Mouse (Mus musculus) stomach, postnatal 0 days (tissue): ENCODE data around the gene Trnau1ap. TPM values are rescaled to one million over a fixed set of nuclear protein-coding genes. Genes with fewer than 3 reads are reported as not detected.
A peak's percentile ranks its signal among the peaks of the same experiment; 100 is the strongest.

Experiments
- ATAC-seq: fragments of 200-750 bp; cut with Nextera tagmentation; 2 replicates; pipeline ENCODE4 v1.8.0; 2017; ENCODE audit not compliant: low FRiP score, low TSS enrichment
- DNase-seq: peaks from one replicate; pipeline ENCODE4 v3.0.0-alpha.2; 2016; ENCODE audit warnings: low spot score
- H3K27ac ChIP-seq: fragments of 300-500 bp; sonication (generic); replicated peaks from 2 replicates; pipeline ENCODE4 v1.5.1; 2014; ENCODE audit warnings: mild to moderate bottlenecking, control low read depth
- H3K27me3 ChIP-seq: fragments of 300-500 bp; sonication (generic); 2 replicates; pipeline ENCODE4 v1.6.1; 2014; ENCODE audit warnings: low read length; ENCODE audit not compliant: control insufficient read depth, insufficient read depth
- H3K36me3 ChIP-seq: fragments of 300-500 bp; sonication (generic); 2 replicates; pipeline ENCODE4 v1.6.1; 2014; ENCODE audit warnings: low read length, mixed read lengths; ENCODE audit not compliant: control insufficient read depth, insufficient read depth
- H3K4me1 ChIP-seq: fragments of 300-500 bp; sonication (generic); replicated peaks from 2 replicates; pipeline ENCODE4 v1.6.1; 2014; ENCODE audit warnings: antibody characterized with exemption; ENCODE audit not compliant: control insufficient read depth, insufficient read depth
- H3K4me2 ChIP-seq: fragments of 300-500 bp; sonication (generic); replicated peaks from 2 replicates; pipeline ENCODE4 v1.6.1; 2014; ENCODE audit warnings: low read depth, mild to moderate bottlenecking, control low read depth, moderate library complexity
- H3K4me3 ChIP-seq: fragments of 300-500 bp; sonication (generic); 2 replicates; pipeline ENCODE4 v1.5.1; 2014; ENCODE audit warnings: low read depth, low read length, control low read depth
- H3K9ac ChIP-seq: fragments of 300-500 bp; sonication (generic); 2 replicates; pipeline ENCODE4 v1.6.1; 2014; ENCODE audit warnings: mild to moderate bottlenecking, low read length, control low read depth, mixed read lengths
- H3K9me3 ChIP-seq: fragments of 300-500 bp; sonication (generic); 2 replicates; pipeline ENCODE4 v1.6.1; 2016; ENCODE audit warnings: low read length; ENCODE audit not compliant: control insufficient read depth
- CTCF ChIP-seq: IDR thresholded peaks from 2 replicates; pipeline ENCODE4 v1.5.1; 2016; ENCODE audit warnings: antibody characterized with exemption, low read depth, mild to moderate bottlenecking, moderate library complexity
- EP300 ChIP-seq: optimal IDR thresholded peaks from 2 replicates; pipeline ENCODE3; 2016; ENCODE audit warnings: antibody characterized with exemption
- WGBS: fragments of 180-500 bp; shearing (Covaris S2); extraction: QIAGEN DNeasy Blood & Tissue Kit; methylation state at CpG from one replicate; pipeline ENCODE4 v1.1.7; 2014; 5-methylcytosine and 5-hydroxymethylcytosine counted together
- polyA plus RNA-seq: library from polyadenylated mRNA; unstranded; fragments of >200 nt; fragmentation: Nextera tagmentation; extraction: Ambion mirVana; gene quantifications from 2 replicates; pipeline ENCODE4 v1.2.1, GENCODE M21; 2015

The Trnau1ap gene
- polyA plus RNA-seq, 1 experiment from 2014 or later: 45.7 TPM

DNA sequence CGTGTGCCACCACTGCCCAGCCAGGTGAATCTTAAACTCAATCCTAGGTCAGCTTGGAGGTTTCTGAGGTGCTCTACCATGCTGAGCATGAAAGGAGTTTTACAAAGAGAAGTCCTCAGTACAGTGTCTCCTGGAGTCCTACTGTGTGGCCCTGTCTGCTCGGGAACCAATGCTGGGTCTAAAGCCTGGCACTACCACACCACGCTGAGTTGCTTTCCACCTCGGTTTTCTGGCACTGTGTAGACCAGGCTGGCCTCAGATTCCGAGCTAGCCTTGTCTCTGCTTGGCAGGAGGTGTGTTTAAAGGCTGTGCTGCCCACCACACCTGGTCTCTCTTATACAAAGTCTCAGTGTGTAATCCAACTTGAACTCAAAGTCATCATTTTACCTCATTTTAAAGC is 16.7 kb downstream of the Trnau1ap start:
- DNase-seq (no peak), ATAC-seq (no peak)
- TF ChIP-seq CTCF (no peak), EP300 (no peak)
- Histone ChIP-seq H3K9ac (no peak overlapping the region), H3K4me3 (no peak overlapping the region), H3K9me3 (no peaks in the 10 kb centered on the region), H3K27ac (no peak overlapping the region), H3K4me1 (no peaks in the 10 kb centered on the region), H3K4me2 (no peak overlapping the region), H3K27me3 (no peaks in the 10 kb centered on the region), H3K36me3 (peaks cover 15% of the 10 kb centered on the region)
- WGBS: 83% methylated on average over 5 of the region's 5 CpGs

DNA sequence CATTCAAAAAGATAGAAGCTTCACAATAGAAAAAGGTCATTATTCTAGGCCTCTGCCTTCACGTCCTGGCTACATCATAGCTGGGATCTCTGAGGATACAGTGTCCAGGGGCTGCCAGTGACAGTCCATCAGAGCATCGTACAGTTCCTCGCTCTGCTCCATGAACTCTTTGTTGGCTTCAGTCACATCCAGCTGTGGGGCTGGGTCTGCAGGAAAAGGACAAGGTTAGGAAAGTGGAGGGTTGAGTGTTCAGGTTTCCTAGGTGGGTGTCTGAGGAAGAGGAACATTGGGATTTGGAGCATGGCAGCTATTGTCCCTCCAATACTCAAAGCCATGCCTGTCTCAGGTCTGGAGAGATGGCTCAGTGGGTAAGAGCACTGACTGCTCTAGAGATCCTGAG is 17.5 kb downstream of the Trnau1ap start:
- no peak overlapping the region for H3K27ac ChIP-seq
- H3K27me3 ChIP-seq: no peaks in the 10 kb centered on the region
- H3K9me3 ChIP-seq: no peaks in the 10 kb centered on the region
- no peak overlapping the region for H3K4me2 ChIP-seq
- H3K4me1 ChIP-seq: no peaks in the 10 kb centered on the region
- ATAC-seq: no peak
- H3K36me3 ChIP-seq: peaks cover 10% of the 10 kb centered on the region
- 54% methylated on average over 3 of the region's 3 CpGs for WGBS
- no peak for DNase-seq
- no peak overlapping the region for H3K9ac ChIP-seq
- TF ChIP-seq CTCF (no peak), EP300 (no peak)
- no peak overlapping the region for H3K4me3 ChIP-seq

DNA sequence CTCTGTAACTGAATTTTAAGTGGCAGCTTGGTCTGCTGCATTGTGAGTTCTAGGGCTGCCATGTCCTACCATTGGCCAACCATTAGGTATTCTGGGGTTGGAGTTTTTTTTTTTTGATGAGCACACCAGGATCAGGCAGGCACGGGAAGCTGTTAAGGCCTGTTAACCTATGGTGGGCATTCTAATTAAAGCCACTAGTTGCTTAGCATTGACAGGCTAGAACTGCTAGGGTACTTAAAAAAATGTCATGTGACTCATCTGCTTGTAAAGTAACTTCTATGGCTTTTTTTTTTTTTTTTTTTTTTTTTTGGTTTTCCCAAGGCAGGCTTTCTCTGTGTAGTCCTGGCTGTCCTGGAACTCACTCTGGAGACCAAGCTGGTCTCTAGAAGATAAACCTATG is 18.1 kb downstream of the Trnau1ap start:
- H3K27me3 ChIP-seq: no peaks in the 10 kb centered on the region
- H3K27ac ChIP-seq: no peak overlapping the region
- no peak for TF ChIP-seq EP300
- TF ChIP-seq CTCF: no peak
- no peak overlapping the region for H3K9ac ChIP-seq
- H3K4me1 ChIP-seq: no peaks in the 10 kb centered on the region
- no peak overlapping the region for H3K4me2 ChIP-seq
- peaks cover 6% of the 10 kb centered on the region for H3K36me3 ChIP-seq
- 55% methylated on average over 1 of the region's 1 CpGs for WGBS
- H3K4me3 ChIP-seq: no peak overlapping the region
- DNase-seq (no peak), ATAC-seq (no peak)
- no peaks in the 10 kb centered on the region for H3K9me3 ChIP-seq

DNA sequence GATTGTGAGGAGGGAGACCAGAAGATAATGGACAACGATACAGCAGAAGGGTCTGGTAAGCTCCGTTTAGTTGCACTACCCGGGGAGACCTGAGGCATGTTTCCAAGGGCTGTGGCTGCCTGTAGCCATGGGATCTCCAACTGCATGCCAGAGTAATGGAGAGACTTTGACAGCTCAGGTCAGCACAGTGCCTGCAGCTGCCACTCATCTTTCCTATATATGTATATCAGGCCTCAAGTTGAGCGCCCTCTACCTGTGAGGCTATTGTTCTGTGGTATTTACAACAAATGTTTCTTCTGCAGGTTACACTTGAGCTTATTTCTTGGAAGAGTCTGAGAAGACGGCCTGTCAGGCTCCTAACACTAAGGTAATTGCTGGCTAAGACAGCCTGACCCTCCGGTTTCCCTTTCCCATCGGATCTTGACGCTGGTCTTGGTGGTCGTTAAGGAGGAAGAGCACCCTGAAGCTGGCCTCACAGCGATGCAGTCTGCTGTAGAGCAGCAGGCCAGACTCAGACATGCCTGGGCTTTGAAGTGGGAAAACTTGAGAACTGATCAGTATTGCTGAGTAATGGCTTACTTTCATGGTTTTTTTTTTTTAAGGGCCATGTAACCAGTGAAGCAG is 19.4 kb downstream of the Trnau1ap start:
- Histone ChIP-seq H3K36me3 (peaks cover 6% of the 10 kb centered on the region), H3K4me2 (peak overlapping the region; percentile 77), H3K27ac (peak overlapping the region; percentile 93; the same call in 1 of the 2 replicates), H3K9me3 (no peaks in the 10 kb centered on the region), H3K27me3 (no peaks in the 10 kb centered on the region), H3K9ac (peak overlapping the region; percentile 92), H3K4me1 (no peaks in the 10 kb centered on the region), H3K4me3 (peak overlapping the region; percentile 78)
- ATAC-seq (peak; percentile 46; the same call in 1 of the 2 replicates), DNase-seq (peak; percentile 68)
- TF ChIP-seq CTCF: peak; percentile 79
- TF ChIP-seq EP300: no peak
- WGBS: 23% methylated on average over 10 of the region's 10 CpGs

DNA sequence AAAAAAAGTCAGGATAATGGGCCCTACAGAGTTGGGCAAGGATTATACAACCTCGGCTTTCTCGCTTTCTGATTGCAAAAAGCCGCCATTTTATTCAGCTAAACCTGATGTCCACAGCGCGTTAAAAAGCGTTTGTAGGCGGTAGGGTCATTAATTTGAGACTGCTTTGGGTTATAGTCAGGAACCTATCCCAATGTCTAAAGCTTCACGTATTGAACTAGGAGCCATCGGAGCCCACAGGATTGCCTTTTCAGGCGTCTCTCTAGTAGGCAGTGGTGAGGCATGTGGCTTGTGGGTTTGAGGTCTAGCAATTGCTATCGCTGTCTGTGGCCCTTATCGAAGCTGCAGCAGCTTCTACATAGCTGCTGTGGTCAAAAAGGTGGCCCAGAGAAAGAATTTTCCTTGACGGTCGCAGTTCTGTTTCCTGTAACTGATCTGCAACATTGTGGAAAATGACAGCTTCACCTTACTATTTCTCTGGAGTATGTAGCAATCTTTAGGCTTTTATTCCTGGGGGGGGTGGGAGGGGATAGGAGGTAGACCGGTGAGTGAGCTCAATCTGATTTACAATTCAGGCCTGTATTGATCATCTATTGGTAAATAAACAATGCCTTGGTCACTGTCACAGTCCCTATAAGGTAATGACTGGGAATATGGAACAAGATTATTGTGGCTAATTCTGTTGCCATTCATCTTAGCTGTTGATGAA is 20.0 kb downstream of the Trnau1ap start:
- peak; percentile 31 for DNase-seq

More for the DNA sequence above, 20.0 kb downstream of the Trnau1ap start:
- WGBS: under 1% methylated on average over 15 of the region's 15 CpGs
- Histone ChIP-seq H3K9me3 (no peaks in the 10 kb centered on the region), H3K9ac (peak overlapping the region; percentile 92), H3K27ac (peak overlapping the region; percentile 93), H3K4me3 (peak overlapping the region; percentile 78), H3K27me3 (no peaks in the 10 kb centered on the region), H3K36me3 (peaks cover 6% of the 10 kb centered on the region), H3K4me2 (peak overlapping the region; percentile 77), H3K4me1 (no peaks in the 10 kb centered on the region)
- no peak for TF ChIP-seq CTCF
- no peak for TF ChIP-seq EP300
- no peak for ATAC-seq
